16 mouse cellular contexts compared by ENCODE assay signal in genomic region chr2:166870271-166870865, GRCm38 (mm10). TPM values are rescaled to one million over a fixed set of nuclear protein-coding genes. Genes with fewer than 3 reads are reported as not detected.
DNase-seq lines count a peak whose midpoint lies in the region; ATAC-seq and TF ChIP-seq lines count a peak whose summit lies in the region.
"Had no signal": no experiment of that assay in that cellular context is flagged by ENCODE, and none has a peak within 500 bp of the region (broad histone marks: within the 10 kb centered on the region; RNA-seq: fewer than 3 reads in every experiment).

No protein-coding gene starts in this region.

- H3K4me3 ChIP-seq in heart, embryonic 14.5 days (ENCODE audit: control insufficient read depth in 1 of 2, insufficient read depth in 1 of 2, low read depth in 1 of 2, low read length in 2 of 2), result no peak overlapping the region
- H3K4me3 ChIP-seq in kidney, embryonic 16.5 days (ENCODE audit: low read length), result no peak overlapping the region
- H3K4me3 ChIP-seq: forebrain, embryonic 12.5 days; midbrain, embryonic 13.5 days had no signal

- POLR2A ChIA-PET in Patski (lab: Charles Lee), result no interaction called here

- H3K27ac ChIP-seq in heart, embryonic 14.5 days (replicated peaks in 1 of 2; ENCODE audit: control insufficient read depth in 1 of 2, insufficient read depth in 1 of 2, low read depth in 2 of 2, low read length in 2 of 2), result peak overlapping the region; percentile 9 to 35; a peak in 1 of 4 replicates
- no peak overlapping the region for H3K27ac ChIP-seq in kidney, embryonic 16.5 days (ENCODE audit: low read length)
- H3K27ac ChIP-seq: forebrain, embryonic 12.5 days; macrophage; midbrain, embryonic 13.5 days had no signal

- CTCF ChIA-PET in Patski (lab: Charles Lee), result no interaction called here

- no peak for DNase-seq in heart, adult 8-10 months (ENCODE audit: low spot score)
- peak; percentile 13 for DNase-seq in Patski (ENCODE audit: low read depth, low spot score)
- DNase-seq in cerebellum, postnatal 14 days, result peak; percentile 51 to 73
- DNase-seq in embryo, embryonic 10 days (ENCODE audit: low spot score), result no peak
- no peak for DNase-seq in layer of hippocampus, adult 8-10 months (ENCODE audit: low spot score in 2 of 2)
- DNase-seq: adrenal gland, adult 8-10 months; heart, postnatal 4 days; right cerebral cortex, adult 18-20 months; thymus, postnatal 25 days had no signal

- WGBS in heart, embryonic 14.5 days, result 87% methylated on average over 20 of the region's 20 CpGs
- 74% methylated on average over 20 of the region's 20 CpGs for WGBS in kidney, embryonic 16.5 days

- no peak for TF ChIP-seq CTCF in Patski (IDR thresholded peaks at IDR 0.05)

- ATAC-seq in heart, embryonic 14.5 days (ENCODE audit: insufficient number of reproducible peaks, insufficient read depth, low FRiP score, low read depth), result no peak
- no peak for ATAC-seq in Patski
- ATAC-seq in kidney, embryonic 16.5 days (ENCODE audit: low FRiP score, low TSS enrichment), result peak; percentile 61
- no peak for ATAC-seq in frontal cortex, adult (ENCODE audit: low TSS enrichment)
- ATAC-seq: CD4-positive, CD25-positive, alpha-beta regulatory T cell, adult 4 months; midbrain, embryonic 13.5 days had no signal

- in situ Hi-C loops in Patski (cut with MboI; ENCODE audit: low pct_unique_long_range_greater_than_20kb), result no loop called here

- peaks cover 5 to 16% of the 10 kb centered on the region in 2 experiments; a peak in 3 of 4 replicates for H3K4me1 ChIP-seq in heart, embryonic 14.5 days (ENCODE audit: control insufficient read depth in 2 of 2, insufficient read depth in 2 of 2, low read length in 2 of 2)
- peaks cover 3% of the 10 kb centered on the region; the same call in 1 of the 2 replicates for H3K4me1 ChIP-seq in kidney, embryonic 16.5 days (ENCODE audit: insufficient read depth, low read length)
- H3K4me1 ChIP-seq: forebrain, embryonic 12.5 days; midbrain, embryonic 13.5 days had no signal

- peaks cover 97% of the 10 kb centered on the region for H3K36me3 ChIP-seq in heart, embryonic 14.5 days (ENCODE audit: control insufficient read depth, insufficient read depth, low read length)
- peaks cover 48% of the 10 kb centered on the region for H3K36me3 ChIP-seq in kidney, embryonic 16.5 days (ENCODE audit: insufficient read depth, low read length)

- no peaks in the 10 kb centered on the region for H3K27me3 ChIP-seq in heart, embryonic 14.5 days (ENCODE audit: control insufficient read depth, insufficient read depth, low read length)
- no peaks in the 10 kb centered on the region for H3K27me3 ChIP-seq in Patski
- H3K27me3 ChIP-seq in kidney, embryonic 16.5 days (ENCODE audit: insufficient read depth, low read length), result no peaks in the 10 kb centered on the region
- H3K27me3 ChIP-seq: forebrain, embryonic 12.5 days; midbrain, embryonic 13.5 days had no signal

- no peak overlapping the region for H3K4me2 ChIP-seq in heart, embryonic 14.5 days (ENCODE audit: low read length)
- H3K4me2 ChIP-seq in kidney, embryonic 16.5 days (replicated peaks; ENCODE audit: low read depth, low read length), result no peak overlapping the region
- H3K4me2 ChIP-seq: forebrain, embryonic 12.5 days; midbrain, embryonic 13.5 days had no signal

- H3K9me3 ChIP-seq in heart, embryonic 14.5 days (ENCODE audit: control insufficient read depth, low read length), result no peaks in the 10 kb centered on the region
- H3K9me3 ChIP-seq in kidney, embryonic 16.5 days (ENCODE audit: low read length), result no peaks in the 10 kb centered on the region
- H3K9me3 ChIP-seq: forebrain, embryonic 12.5 days; midbrain, embryonic 13.5 days had no signal

- H3K9ac ChIP-seq in heart, embryonic 14.5 days (ENCODE audit: low read length), result no peak overlapping the region
- no peak overlapping the region for H3K9ac ChIP-seq in kidney, embryonic 16.5 days (replicated peaks; ENCODE audit: low read length)
- H3K9ac ChIP-seq: forebrain, embryonic 12.5 days; midbrain, embryonic 13.5 days had no signal

RNA-seq across cellular contexts. Expression of gene Cse1l, which starts 35.5 kb away (rescaled TPM):
- 95.2 and 106 TPM in 2 replicates for polyA plus RNA-seq in heart, embryonic 14.5 days (2014; fragmentation: Nextera tagmentation; extraction: Ambion mirVana)
- total RNA-seq in heart, adult 8-10 months (2022), result 10 to 100 TPM; 36.1 to 50.8 (median 40.1) TPM
- 71.6 TPM for polyA plus RNA-seq in Patski (2021)
- polyA plus RNA-seq in kidney, embryonic 16.5 days (2015; fragmentation: Nextera tagmentation; extraction: Ambion mirVana), result 135 and 140 TPM in 2 replicates
- 10 to 100 TPM; 47.6 to 63.6 (median 54.7) TPM for total RNA-seq in layer of hippocampus, adult 8-10 months (2022)

Comparison
In these comparisons a context has a peak if more than half of its experiments do, and no peak if none do; other contexts are left out.
1. DNase-seq: peak in Patski (single experiment) and cerebellum, postnatal 14 days (2 of 2); none in heart, adult 8-10 months (single experiment), embryo, embryonic 10 days (single experiment) and layer of hippocampus, adult 8-10 months (0 of 2).